Mouse (Mus musculus) thymus, postnatal 25 days (tissue): ENCODE results near the gene Gm5615.

Source experiments
- DNase-seq: peaks from one replicate; pipeline ENCODE4 v3.0.0; 2022

Gene Gm5615

DNA sequence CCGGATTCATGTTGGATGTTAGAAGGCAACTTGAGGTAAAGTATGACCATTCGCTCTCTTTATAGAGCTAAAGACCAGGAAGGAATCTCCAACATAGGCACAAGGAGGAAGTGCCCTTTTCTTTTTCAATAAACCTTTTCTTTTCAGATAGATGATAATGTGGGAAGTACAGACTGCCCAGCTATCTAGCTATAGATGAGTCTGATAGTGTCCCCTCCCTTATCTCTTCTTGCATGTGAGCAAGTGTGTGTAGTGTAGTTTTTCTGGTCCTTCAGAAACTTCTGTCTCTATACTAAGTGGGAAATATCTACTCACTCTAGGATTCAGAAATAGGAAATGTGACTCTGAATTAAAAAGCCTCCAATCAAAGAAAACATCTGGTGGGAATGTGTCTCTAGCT is at the start of gene Gm5615:
Gene Gm5615, minus strand, starts transcription at position 101 of the 400 bp plus-strand sequence.
- no peak for DNase-seq

DNA sequence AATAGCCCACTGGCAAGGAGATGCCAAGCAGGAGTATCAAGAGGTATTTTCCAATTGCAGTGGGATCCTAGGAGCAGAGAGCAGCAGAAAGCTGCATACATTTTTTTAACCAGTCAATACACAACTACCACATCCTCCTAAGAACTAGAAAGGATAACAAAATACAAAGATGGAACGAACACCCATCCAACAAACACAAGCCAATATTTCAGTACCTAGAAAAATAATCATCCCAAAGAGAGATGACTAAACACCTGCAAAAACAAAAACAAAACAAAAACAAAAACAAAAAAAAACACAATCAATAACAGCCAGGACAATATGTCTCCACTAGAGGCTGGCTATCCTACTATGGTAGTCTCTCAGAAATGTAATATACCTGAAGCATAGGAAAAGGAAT is 40.8 kb upstream of the Gm5615 start, which contains the start of gene Gm17689:
Gene Gm17689, minus strand, starts transcription at position 101 of the 400 bp plus-strand sequence.
- DNase-seq: no peak

DNA sequence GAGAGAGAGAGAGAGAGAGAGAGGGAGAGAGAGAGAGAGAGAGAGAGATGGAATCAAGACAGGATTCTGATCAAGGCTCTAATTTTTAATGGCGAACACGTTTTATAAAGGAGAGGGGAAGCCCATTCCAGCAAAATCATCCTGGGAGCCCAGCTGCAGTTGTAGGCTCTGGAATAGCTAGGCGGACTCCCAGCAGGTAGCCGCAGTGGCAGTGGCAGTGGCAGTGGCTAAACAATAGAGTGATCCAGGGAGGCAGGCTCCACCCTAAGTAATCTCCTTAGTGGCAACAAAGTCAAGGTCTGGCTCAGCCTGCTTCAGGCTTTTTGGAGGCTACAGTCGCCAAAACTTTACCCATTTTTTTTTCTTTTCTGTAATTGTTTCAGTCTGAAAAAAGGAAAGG is 37.6 kb downstream of the Gm5615 start:
- DNase-seq: no peak

DNA sequence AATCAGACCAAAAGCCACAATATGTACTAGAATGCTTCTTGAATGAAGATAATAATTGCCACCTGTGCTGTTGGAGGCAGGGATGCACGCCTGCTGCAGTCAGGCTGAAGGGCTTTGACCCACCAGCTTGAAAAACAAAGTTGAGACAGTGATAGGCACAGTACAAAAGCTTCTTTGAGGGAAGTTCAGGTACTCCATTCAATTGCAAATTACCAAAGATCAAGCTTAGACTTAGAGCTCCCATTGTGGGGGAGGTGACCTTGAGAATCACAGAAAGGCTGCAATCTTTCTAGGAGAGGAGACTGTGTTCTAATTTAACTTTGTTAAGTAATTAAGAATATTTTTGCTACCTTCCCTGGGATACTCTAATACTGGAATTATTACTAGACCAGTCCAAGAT is 45.9 kb downstream of the Gm5615 start:
- DNase-seq: no peak

DNA sequence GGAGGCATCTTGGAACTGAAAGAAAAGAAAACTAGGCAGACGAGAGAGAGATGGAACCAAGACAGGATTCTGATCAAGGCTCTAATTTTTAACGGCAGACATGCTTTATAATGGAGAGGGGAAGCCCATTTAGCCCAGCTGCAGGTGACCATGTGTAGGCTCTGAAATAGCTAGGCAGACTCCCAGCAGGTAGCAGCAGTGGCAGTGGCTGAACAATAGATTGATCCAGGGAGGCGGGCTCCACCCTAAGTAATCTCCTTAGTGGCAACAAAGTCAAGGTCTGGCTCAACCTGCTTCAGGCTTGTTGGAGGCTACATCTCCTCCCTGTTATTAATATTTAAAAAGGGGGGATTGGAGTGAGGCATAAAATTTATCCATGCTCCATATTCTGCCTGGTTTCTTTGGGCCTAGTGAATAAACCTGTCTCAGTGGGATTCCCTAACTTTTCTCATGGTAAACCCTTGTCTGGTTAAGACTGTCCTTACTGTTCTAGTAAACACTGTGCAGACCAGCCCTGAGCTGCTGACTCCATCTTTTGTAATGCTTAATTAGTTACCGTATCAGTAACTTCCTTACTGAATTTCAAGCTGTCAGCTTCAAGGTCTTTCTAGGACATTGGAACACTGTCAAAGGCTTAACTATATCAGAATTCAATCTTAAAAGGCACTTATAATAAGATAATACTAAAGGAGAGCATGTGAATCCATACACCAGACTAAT is 47.1 kb downstream of the Gm5615 start:
- no peak for DNase-seq
